Mouse (Mus musculus) v-Abl transformed pro-B cells (cell line): ENCODE measurements around the gene Atf6.

Experiments
- in situ Hi-C, 2 experiments: fragments of 400-800 bp; cut with MboI; formaldehyde crosslinking; loops; one replicate each; pipeline ENCODE4 v1.15.1; 2025; ENCODE audit not compliant: unreplicated experiment in 2 of 2

Gene Atf6

DNA sequence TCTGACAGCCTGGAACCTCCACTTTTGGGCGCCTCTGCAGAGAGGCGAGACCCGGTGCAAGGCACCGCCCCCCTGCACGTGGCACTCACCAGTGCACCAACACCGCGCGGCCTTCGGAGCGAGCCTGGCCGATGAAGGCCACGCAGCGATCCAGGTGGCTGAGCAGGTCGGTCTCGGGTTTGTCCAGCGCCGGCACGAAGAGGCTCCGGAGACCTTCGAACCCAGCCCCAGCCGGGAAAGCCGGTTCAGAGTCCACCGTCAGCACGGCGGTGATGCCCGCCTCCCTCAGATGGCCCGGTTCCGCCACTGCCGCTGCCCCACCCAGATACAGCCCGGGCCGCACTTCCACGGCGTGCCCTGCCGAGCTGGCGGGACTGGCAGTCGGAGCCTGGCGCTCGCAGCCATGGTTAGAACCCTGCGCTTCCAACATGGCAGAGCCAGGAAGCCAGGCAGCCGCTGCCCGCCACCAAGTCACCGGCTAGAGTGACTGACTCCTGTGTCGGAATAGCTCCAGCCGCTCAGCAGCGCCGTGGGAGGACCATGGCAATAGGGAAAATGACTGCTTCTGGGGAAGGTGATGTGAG, 17.5 kb upstream of the Atf6 start, which contains the start of the genes Gm26620 and Dusp12:
TSS of gene Gm26620 (plus strand) at position 88 of the 584 bp plus-strand sequence.
TSS of gene Dusp12 (minus strand) at position 563 of the 584 bp plus-strand sequence.
- in situ Hi-C loops, result loop anchor here in 1 of 2 experiments (10.0 to 25.0 kb wide), 2 partner anchors 602 to 1200 kb away; partner anchors contain the start of genes Copa and Ncstn

DNA sequence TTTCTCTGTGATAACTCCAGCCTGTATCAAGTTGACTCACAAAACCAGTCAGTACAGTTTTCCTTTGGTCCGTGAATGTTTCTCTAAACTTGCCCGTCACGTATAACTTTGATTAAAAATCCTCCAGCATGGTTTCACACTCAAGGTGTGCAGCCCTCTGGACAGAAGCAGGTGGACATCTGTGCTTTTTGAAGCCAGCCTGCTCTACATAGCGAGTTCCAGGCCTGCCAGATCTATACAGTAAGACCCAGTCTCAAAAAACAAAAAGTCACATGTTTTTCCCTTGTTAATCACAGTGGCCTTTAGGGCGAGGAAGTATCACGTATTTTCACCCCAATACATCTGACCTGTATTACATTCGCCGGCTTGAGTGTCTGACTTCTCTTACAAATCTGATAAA, 16.8 kb upstream of the Atf6 start:
- in situ Hi-C loops, result loop anchor here in 1 of 2 experiments (10.0 to 25.0 kb wide), 2 partner anchors 603 to 1200 kb away; partner anchors contain the start of genes Copa and Ncstn

DNA sequence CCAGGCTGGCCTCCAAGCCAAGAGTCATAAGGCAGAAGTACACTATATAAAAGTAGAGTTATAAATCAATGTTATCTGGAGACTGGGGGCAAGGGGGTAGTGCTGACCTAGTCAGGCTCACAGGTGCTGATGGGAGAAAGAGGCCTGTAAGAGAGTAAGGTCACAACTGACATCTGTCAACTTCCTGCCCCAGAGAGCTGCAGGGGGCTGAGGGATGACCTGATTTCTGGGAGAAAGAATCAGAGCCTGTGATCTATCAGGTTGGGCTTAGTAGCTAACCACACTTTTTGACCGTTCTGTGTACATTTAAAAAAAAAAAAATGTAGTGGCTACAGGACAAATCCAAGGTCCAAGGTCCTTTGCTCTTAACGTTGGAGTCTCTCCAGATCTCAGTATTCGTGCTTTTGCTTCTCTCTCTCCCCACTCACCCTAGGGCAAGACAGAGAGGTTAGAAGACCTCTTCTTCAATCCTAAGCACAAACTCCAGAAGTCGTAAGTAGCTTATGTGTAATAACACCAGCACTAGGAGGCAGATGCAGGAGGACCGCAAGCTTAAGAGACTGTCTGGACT, 15.4 kb upstream of the Atf6 start:
- in situ Hi-C loops, result loop anchor here in 1 of 2 experiments (10.0 to 25.0 kb wide), 2 partner anchors 604 to 1202 kb away; partner anchors contain the start of genes Copa and Ncstn

DNA sequence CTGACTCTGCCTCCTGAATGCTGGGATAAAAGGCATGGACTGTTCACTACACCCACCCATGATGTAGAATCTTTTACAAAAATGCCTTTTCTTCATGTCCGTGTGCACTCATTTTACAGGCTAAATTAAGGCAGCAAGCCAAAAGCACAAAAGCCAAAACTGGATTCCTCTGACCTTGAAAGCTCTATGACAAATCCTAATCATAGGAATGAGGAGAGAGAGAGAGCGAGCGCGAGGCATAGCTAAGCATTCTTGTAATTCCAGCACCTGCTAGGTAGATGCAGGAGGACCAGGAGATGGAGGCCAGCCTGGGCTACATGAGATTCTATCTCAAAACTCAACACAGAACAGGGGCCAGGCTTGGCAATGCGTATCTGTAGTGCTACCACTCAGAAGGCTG, 9.3 kb upstream of the Atf6 start:
- in situ Hi-C loops, result loop anchor here in 1 of 2 experiments (25.0 kb wide), 1 partner anchor 610 kb away; no protein-coding TSS in a partner anchor

DNA sequence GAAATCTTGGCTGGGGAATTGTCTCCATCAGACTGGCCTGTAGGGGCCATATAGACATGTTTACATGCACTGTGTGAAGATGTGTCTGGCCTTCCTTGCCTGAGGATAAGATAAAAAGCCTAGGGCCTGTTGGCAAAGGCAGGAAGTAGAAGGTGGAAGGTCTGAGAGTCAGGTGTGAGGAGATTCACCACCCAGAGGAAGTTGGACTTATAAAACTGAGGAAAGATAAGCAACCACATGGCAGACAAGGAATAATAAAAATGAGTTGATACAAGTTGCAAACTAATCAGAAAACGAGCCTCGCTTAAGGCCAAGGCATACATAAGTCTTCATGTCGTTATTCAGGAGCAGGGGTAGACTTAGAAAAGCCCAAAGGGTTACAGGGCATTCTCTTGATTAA, 8.1 kb upstream of the Atf6 start:
- in situ Hi-C loops, result loop anchor here in 1 of 2 experiments (25.0 kb wide), 1 partner anchor 612 kb away; no protein-coding TSS in a partner anchor

DNA sequence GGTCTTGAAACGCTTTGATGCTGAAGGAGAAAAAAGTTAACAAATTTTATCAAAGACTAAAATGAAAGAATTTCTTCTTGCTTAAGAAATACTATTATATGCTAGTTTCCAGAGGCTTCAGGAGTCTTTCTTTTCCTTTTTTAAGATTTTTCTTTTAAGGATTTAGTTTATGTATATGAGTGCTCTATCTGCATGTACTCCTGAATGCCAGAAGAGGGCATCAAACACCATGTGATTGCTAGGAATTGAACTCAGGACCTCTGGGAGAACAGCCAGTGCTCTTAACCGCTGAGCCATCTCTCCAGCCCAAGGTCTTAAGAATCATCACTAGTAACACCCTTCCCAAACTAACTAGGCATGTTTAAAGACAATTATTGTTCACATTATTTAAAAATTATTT, 4.4 kb upstream of the Atf6 start:
- in situ Hi-C loops, result no loop called here

DNA sequence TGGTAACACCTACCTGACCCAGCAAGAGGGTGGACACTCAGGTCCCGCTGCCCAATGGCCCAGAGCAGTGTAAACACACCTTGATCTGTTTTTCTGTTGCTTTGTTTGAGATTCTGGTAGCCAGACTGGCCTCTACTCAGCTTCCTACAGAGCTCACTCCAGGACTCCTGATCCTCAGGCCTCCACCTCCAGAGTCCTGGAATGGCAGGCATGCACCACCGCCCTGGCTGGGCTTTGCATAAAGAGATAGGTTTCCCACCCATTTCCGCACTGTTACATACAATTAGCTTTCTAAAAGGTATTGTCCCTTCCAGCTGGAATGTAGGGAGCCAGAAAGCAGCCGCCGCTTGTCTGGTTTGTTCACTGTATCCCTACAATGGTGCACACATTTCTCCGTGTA, 3.8 kb upstream of the Atf6 start:
- in situ Hi-C loops, result no loop called here

DNA sequence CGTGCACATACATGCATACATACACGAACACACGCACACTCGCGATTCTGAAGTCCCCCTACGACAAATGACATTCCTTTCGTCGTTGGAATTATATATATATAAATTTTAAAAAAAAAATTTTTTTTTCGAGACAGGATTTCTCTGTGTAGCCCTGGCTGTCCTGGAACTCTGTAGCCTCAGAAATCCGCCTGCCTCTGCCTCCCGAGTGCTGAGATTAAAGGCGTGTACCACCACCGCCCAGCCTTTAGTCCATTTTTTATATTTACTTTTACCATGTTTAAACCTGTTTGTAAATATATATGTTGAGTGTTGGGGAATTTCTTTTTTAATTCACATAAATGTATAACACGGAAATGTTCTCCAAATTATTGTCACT, 1.3 kb upstream of the Atf6 start:
- in situ Hi-C loops, result no loop called here

DNA sequence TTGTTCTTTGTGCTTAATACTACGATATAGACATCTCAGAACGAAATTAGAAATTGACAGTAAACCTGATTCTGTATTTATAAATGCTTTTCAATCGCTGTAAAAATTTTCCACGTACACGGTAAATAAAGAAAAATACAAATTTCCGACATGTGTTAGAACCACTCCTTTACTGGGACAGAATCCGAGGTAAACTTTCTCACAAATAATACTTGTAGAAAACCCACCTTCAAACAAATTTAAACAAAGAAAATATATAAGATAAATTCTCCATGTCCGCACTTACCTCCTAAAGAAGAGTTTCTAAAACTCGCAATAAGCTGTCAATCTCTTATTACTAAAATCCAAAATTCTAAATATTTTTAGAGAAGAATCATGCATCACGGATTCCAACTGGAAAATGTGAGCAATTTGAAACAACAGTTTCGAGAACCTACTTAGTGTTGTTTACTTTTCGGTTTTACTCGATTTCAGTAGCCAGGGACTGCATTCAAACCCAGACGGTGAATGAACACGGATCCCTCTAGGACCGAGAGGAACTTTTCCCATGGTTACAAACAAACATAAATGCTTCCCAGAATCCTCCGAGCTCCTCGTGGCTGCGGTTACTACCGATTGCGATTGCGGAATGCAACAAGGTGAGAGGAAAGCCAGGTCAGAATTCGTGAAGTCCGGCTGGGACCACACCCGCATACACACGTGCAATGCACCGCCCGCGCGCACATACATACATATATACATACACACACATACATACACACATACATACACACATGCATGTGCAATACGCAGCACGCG, 735 bp upstream of the Atf6 start:
- in situ Hi-C loops, result no loop called here

DNA sequence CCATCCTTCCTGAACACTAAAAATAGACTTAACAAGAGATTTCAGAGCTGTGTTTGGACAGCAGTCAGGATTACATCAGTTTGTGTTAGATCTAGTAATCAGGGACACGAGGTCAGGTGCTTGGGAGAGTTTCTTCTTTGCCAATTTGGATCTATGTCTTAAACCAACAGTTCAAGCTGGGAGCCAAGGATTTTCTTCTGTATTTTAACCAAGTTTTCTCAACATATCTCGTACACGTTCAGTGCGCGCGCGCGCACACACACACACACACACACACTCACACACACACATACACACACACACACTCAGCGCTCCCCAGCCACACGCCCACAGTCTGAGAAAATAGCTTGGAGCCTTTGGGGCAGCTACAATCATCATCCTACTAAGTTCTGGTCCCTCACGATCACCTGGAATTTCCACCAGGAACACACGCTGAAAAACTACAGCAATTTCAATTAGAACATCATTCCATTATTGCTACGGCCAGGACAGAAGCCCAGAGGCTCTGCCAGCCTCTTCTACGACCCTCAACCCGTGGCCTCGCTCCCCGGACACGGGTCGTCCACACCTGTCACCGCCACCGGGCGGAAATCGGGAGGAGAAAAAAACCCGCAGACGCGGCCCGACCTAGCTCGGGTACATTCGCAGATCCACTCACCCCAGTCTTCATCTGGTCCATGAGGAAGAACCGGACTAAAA, 430 bp downstream of the Atf6 start:
- in situ Hi-C loops, result no loop called here

DNA sequence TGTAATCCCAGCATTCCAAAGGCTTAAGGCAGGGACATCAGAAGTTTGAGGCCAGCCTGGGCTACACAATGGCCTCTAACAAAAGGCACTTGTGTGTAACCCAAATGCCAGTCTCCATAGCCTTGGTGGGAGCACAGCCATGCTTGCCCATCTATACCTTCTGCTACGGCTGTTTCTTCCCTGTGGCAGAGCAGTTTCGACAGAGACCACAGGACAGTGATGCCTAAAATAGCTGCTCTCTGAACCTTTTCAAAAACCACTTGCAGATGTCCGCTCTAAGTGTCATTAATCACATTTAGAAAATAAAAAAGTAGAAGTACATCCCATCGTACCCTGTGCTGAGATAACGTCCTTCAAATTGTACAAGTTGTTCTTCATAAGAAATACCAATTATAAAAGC, 2.2 kb downstream of the Atf6 start:
- in situ Hi-C loops, result no loop called here

DNA sequence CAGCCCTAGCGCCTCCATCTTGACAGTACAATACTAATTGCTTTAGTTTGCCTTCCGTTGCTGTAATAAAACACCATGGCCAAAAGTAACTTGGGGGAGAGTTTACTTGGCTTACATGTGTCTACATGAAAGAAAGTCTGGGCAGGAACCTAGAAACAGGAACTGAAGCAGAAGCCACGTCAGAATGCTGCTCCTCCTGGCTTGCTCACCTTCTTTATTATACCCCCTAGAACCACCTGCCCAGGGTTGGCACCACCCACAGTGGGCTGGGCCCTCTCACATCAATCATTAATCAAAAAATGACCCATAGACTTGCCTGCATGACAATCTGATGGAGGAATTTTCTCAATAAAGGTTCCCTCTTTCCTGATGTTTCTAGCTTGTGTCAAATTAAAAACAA, 2.8 kb downstream of the Atf6 start:
- in situ Hi-C loops, result no loop called here

DNA sequence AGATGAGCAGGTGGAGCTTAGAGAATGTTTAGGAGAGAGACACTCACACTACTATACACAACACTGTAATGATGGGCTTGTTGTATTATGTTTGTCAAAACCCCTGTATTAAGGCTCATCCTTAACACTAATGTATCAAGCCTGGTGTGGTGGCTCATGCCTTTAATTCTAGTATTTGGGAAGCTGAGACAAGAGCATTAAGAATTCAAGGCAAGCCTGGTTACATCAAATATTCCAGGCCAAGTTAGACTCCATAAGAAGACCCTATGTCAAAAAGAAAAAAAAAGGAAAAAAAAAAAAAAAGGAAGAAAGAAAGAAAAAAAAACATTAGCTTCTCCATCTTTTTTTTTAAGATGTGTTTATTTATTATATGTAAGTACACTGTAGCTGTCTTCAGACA, 3.3 kb downstream of the Atf6 start:
- in situ Hi-C loops, result no loop called here

DNA sequence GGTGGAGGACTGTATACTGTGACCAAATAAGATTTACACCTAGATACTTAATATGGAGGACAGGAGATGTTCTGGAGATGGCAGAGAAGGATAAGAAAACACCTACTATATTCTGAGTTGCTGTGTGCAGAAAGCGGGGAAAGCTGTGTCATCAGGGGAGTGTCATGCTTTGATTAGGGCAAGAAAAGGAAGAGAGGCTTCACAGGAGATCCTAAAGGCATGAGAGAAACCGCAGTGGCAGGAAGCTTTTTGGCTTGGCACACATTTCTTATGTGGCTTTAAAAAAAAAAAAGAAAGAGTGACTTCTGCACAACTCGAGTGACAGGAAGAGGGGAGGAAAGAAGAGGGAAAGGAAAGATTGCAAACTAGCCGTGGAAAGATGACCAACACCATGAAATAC, 4.5 kb downstream of the Atf6 start:
- in situ Hi-C loops, result no loop called here

DNA sequence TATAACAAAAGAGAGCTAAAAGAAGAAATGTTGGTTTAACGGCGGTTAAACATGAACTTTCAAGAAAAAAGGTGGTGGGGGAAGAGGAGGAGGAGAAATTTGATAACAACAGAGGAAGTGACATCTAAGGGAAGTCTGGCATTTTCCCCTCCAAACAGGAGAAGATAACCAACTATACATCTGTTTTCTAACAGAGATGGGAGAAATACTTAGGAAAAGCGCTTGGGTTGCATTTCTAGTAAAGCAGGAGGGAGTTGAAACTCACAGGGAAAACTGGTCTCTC, 5.2 kb downstream of the Atf6 start:
- in situ Hi-C loops, result no loop called here

DNA sequence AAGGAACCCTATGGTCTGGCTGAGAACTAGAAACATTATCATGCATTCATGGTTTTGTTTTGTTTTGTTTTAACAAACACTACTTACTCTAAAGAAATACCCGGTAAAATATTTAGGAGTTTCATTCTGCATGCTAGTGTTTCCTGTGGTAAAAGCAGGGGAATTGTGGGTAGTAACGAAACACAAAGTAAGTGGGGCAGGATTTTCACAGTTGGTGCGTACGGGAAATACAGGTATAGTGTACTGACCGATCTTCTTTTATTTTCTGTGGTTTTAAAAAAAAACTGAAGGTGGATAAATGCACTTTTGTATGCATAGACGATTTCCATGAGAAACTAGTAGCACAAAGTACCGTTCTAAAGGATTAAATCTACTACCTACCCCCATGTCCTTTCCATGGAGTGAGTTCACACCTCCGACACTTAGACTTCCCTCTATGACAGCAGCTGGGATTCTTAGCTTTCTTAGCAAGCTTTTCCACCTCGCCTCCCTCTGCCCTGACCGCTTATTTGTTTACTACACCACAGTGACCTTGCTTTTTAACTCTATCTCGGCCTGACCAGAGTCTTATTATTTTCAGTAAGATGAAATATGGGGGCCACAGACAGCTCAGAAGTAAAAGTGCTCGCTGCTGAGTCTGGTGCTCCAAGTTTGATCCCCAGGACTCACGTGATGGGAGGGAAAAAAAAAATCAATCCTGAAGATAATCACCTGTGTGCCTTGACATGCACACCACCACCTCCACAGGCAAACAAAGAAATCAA, 5.7 kb downstream of the Atf6 start:
- in situ Hi-C loops, result no loop called here

DNA sequence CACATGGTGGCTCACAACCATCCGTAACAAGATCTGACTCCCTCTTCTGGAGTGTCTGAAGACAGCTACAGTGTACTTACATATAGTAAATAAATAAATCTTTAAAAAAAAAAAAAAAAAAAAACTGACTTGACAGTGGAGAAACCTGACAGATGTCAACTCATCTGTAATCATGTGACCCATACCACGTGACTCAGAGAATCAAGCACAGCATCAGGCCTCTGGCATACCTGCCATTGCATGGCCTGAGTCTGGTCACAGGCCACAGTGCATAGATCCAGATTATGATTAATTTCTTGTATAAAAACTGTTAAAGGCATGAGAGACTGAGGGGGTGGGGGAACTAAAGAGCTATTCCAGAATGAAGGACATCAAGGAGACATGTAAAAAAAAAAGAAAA, 8.7 kb downstream of the Atf6 start:
- in situ Hi-C loops, result no loop called here

DNA sequence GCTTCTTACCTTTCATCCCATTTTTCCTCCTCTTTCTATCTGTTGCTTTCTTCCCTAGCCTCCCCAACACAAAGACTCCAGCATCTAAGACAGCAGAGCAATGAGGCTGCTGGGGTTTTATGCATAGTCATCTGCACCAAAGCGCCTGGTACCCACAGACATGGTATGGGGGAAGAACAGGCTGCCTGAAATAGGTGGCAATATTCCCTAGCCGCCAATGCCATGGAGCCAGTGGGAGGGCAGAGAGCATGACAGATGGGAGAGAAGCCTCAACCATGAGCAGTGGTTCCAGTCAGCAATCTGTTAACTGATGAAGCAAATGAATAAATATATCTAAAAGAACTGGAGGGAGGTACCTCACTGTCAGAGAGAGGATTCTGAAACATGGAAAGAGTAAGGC, 10.2 kb downstream of the Atf6 start:
- in situ Hi-C loops, result no loop called here

DNA sequence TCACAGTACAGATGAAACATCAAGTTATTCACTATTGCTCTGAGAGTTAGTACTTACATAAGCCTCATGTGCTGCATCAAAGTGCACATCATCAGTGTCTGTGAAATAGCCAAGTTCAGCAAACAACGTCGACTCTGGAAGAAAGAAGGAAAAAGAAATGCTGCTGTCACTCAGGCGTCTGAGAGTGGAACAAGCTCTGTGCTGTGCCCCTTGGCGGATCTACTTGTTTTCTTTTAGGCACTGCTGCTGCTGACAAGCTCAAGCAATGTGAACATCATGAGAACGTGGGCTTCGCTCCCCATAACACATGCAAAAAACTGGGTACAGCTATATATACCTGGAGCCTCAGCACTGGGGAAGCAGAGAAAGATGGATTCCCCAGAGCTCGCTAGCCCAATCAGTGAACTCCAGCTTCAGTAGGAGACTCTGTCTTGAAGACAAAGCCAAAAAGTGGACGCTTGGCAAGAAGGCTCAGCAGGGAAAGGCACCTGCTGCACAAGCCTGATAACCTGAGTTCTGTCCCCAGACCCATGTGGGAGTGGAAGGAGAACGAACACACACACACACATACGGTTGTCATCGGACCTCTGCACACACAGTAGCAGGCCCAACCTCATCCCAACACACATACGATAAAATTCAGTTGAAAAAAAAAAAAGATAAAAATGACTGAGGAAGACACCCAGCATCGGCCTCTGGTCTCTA, 12.4 kb downstream of the Atf6 start:
- in situ Hi-C loops, result no loop called here

DNA sequence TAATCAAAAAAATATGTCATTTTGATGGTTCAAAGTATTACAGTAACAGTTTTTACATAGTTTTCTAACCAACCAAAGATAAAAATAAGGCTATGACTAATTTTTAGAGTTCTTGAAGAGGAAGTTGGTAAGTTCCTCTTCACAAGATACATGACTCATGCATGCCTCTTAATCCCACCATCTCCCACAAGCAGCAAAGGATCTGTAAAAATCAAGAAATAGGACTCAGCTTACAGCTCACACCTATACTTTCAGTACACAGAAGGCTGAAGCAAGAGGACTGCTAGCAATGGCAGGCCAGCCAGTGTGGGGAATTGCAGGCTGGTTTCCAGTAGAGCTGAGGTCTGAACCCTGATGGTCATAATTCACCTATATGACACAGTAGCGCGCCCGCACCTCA, 14.0 kb downstream of the Atf6 start:
- in situ Hi-C loops, result no loop called here
